Mouse (Mus musculus) gastrocnemius, postnatal 4 days (tissue): ENCODE measurements around the gene Zfp426. TPM values are rescaled to one million over a fixed set of nuclear protein-coding genes. Genes with fewer than 3 reads are reported as not detected.

Experiments used
- DNase-seq, 2 experiments: peaks; one replicate each; pipeline ENCODE4 v3.0.0; 2021 to 2022; ENCODE audit warnings: low spot score in 2 of 2, mixed read lengths in 2 of 2
- long read RNA-seq, 2 experiments: library from polyadenylated mRNA; stranded (forward); transcript quantifications; one replicate each; pipeline ENCODE4 v2.0.0; 2021
- total RNA-seq, 2 experiments: library from RNA; stranded (reverse); gene quantifications; 2 replicates each; pipeline ENCODE4 v1.2.3; 2021

The Zfp426 gene
- total RNA-seq: 10 to 100 TPM; 15.9 to 19.6 TPM
- long read RNA-seq, experiment 1, partial matches to known transcripts: 5 of 11 reads
- long read RNA-seq, experiment 1, other reads (novel, unspliced or antisense): 3 of 11 reads
- long read RNA-seq, experiment 2, partial matches to known transcripts: 2 of 15 reads
- long read RNA-seq, experiment 2, other reads (novel, unspliced or antisense): 10 of 15 reads

GRCm38 (mm10) chr9:20492527-20493233 is at the start of gene Zfp426:
TSS of gene Zfp426 (minus strand) at chr9:20492746.
- peak; percentile 62 to 84 for DNase-seq

GRCm38 (mm10) chr9:20536598-20536997 is 44.1 kb upstream of the Zfp426 start:
- DNase-seq: no peak

GRCm38 (mm10) chr9:20534326-20534926 is 41.9 kb upstream of the Zfp426 start:
- peak in 1 of 2 experiments; percentile 28 for DNase-seq

- DNase-seq: peak; percentile 83 to 92
These were observed 28.9 kb upstream of the Zfp426 start, which contains the start of gene Zfp266 for GRCm38 (mm10) chr9:20521306-20521957. TSS of gene Zfp266 (minus strand) at chr9:20521417.

GRCm38 (mm10) chr9:20520531-20521210 is 28.1 kb upstream of the Zfp426 start:
- DNase-seq: no peak

- DNase-seq: no peak
These were observed 27.4 kb upstream of the Zfp426 start for GRCm38 (mm10) chr9:20519949-20520348.

- no peak for DNase-seq
These were observed 26.2 kb upstream of the Zfp426 start for GRCm38 (mm10) chr9:20518708-20519107.

GRCm38 (mm10) chr9:20517727-20518126 is 25.2 kb upstream of the Zfp426 start:
- DNase-seq: no peak

- no peak for DNase-seq
These were observed 21.5 kb upstream of the Zfp426 start for GRCm38 (mm10) chr9:20514016-20514415.

GRCm38 (mm10) chr9:20512714-20513113 is 20.2 kb upstream of the Zfp426 start:
- DNase-seq: no peak

GRCm38 (mm10) chr9:20511645-20512044 is 19.1 kb upstream of the Zfp426 start:
- no peak for DNase-seq

- DNase-seq: no peak
These were observed 17.8 kb upstream of the Zfp426 start for GRCm38 (mm10) chr9:20510346-20510745.

GRCm38 (mm10) chr9:20509676-20510075 is 17.1 kb upstream of the Zfp426 start:
- DNase-seq: no peak

- DNase-seq: no peak
These were observed 12.3 kb upstream of the Zfp426 start for GRCm38 (mm10) chr9:20504801-20505200.

GRCm38 (mm10) chr9:20493281-20493680 is 735 bp upstream of the Zfp426 start:
- DNase-seq: no peak

GRCm38 (mm10) chr9:20491858-20492526 is 554 bp downstream of the Zfp426 start:
- no peak for DNase-seq

GRCm38 (mm10) chr9:20489536-20489935 is 3.0 kb downstream of the Zfp426 start:
- DNase-seq: no peak

GRCm38 (mm10) chr9:20479396-20479795 is 13.2 kb downstream of the Zfp426 start:
- DNase-seq: no peak

- DNase-seq: no peak
These were observed 15.9 kb downstream of the Zfp426 start for GRCm38 (mm10) chr9:20476632-20477031.

- peak in 1 of 2 experiments; percentile 60 for DNase-seq
These were observed 25.6 kb downstream of the Zfp426 start for GRCm38 (mm10) chr9:20466761-20467442.
